Mouse (Mus musculus) neural tube, embryonic 14.5 days (tissue): ENCODE measurements around the gene Nedd1. TPM values are rescaled to one million over a fixed set of nuclear protein-coding genes. Genes with fewer than 3 reads are reported as not detected.

ENCODE experiments used
- ATAC-seq: fragments of 200-750 bp; cut with Nextera tagmentation; 2 replicates; pipeline ENCODE4 v1.8.0; 2017; ENCODE audit warnings: low read depth, mild to moderate bottlenecking, moderate TSS enrichment, moderate library complexity
- H3K27ac ChIP-seq: fragments of 300-500 bp; sonication (generic); 2 replicates; pipeline ENCODE4 v1.5.1; 2014; ENCODE audit warnings: low read depth, mild to moderate bottlenecking, control low read depth, low read length, moderate library complexity, mixed read lengths
- H3K27me3 ChIP-seq: fragments of 300-500 bp; sonication (generic); 2 replicates; pipeline ENCODE4 v1.6.1; 2014; ENCODE audit warnings: low read length; ENCODE audit not compliant: control insufficient read depth, insufficient read depth
- H3K36me3 ChIP-seq: fragments of 300-500 bp; sonication (generic); 2 replicates; pipeline ENCODE4 v1.6.1; 2014; ENCODE audit warnings: low read length, mixed read lengths; ENCODE audit not compliant: control insufficient read depth, insufficient read depth
- H3K4me1 ChIP-seq: fragments of 300-500 bp; sonication (generic); 2 replicates; pipeline ENCODE4 v1.6.1; 2014; ENCODE audit warnings: low read length; ENCODE audit not compliant: control insufficient read depth, insufficient read depth
- H3K4me2 ChIP-seq: fragments of 300-500 bp; sonication (generic); 2 replicates; pipeline ENCODE4 v1.6.1; 2014; ENCODE audit warnings: mild to moderate bottlenecking, low read depth, low read length, control low read depth
- H3K4me3 ChIP-seq: fragments of 300-500 bp; sonication (generic); 2 replicates; pipeline ENCODE4 v1.5.1; 2014; ENCODE audit warnings: low read depth, low read length, control low read depth, mixed read lengths
- H3K9ac ChIP-seq: fragments of 300-500 bp; sonication (generic); replicated peaks from 2 replicates; pipeline ENCODE4 v1.6.1; 2014; ENCODE audit warnings: low read depth, mild to moderate bottlenecking, control low read depth, low read length, mixed read lengths
- H3K9me3 ChIP-seq: fragments of 300-500 bp; sonication (generic); 2 replicates; pipeline ENCODE4 v1.6.1; 2016; ENCODE audit warnings: low read length; ENCODE audit not compliant: control insufficient read depth
- WGBS: fragments of 180-500 bp; shearing (Covaris S2); extraction: QIAGEN DNeasy Blood & Tissue Kit; methylation state at CpG from one replicate; pipeline ENCODE4 v1.1.7; 2014; 5-methylcytosine and 5-hydroxymethylcytosine counted together
- polyA plus RNA-seq: library from polyadenylated mRNA; unstranded; fragments of >200 nt; fragmentation: Nextera tagmentation; extraction: Ambion mirVana; gene quantifications from 2 replicates; pipeline ENCODE4 v1.2.1, GENCODE M21; 2014

Gene Nedd1
- 14.6 and 16.8 TPM in 2 replicates for polyA plus RNA-seq

- peak; percentile 98 for ATAC-seq
- WGBS: 0% methylated on average over 51 of the region's 57 CpGs
- no peaks in the 10 kb centered on the region for H3K9me3 ChIP-seq
- H3K36me3 ChIP-seq: no peaks in the 10 kb centered on the region
- H3K4me2 ChIP-seq: peak within 1 kb of the TSS; percentile 58
- peak within 1 kb of the TSS; percentile 85 for H3K4me3 ChIP-seq
- H3K4me1 ChIP-seq: no peaks in the 10 kb centered on the region
- peak within 1 kb of the TSS; percentile 74 for H3K27ac ChIP-seq
- no peaks in the 10 kb centered on the region for H3K27me3 ChIP-seq
- H3K9ac ChIP-seq: peak within 1 kb of the TSS; percentile 69
Observed at GRCm38 (mm10) chr10:92721771-92722619, at the start of gene Nedd1. Gene Nedd1 (minus strand): TSS chr10:92722420.

GRCm38 (mm10) chr10:92754359-92754758 is 32.1 kb upstream of the Nedd1 start:
- no peak overlapping the region for H3K4me2 ChIP-seq
- no peak overlapping the region for H3K27ac ChIP-seq
- H3K4me3 ChIP-seq: no peak overlapping the region
- peaks cover 2% of the 10 kb centered on the region; the same call in 1 of the 2 replicates for H3K4me1 ChIP-seq
- ATAC-seq: peak; percentile 58
- WGBS: 61% methylated on average over 5 of the region's 5 CpGs
- 0 out of 2 replicates have a peak, but pooled peaks cover 1% of the 10 kb centered on the region for H3K9me3 ChIP-seq
- no peaks in the 10 kb centered on the region for H3K36me3 ChIP-seq
- H3K27me3 ChIP-seq: no peaks in the 10 kb centered on the region
- no peak overlapping the region for H3K9ac ChIP-seq

GRCm38 (mm10) chr10:92730339-92730738 is 8.1 kb upstream of the Nedd1 start:
- H3K9me3 ChIP-seq: no peaks in the 10 kb centered on the region
- no peaks in the 10 kb centered on the region for H3K36me3 ChIP-seq
- H3K27ac ChIP-seq: no peak overlapping the region
- no peak overlapping the region for H3K9ac ChIP-seq
- H3K4me1 ChIP-seq: no peaks in the 10 kb centered on the region
- no peak overlapping the region for H3K4me3 ChIP-seq
- H3K4me2 ChIP-seq: no peak overlapping the region
- no peak for ATAC-seq
- WGBS: 90% methylated on average over 3 of the region's 3 CpGs
- H3K27me3 ChIP-seq: no peaks in the 10 kb centered on the region

- no peak for ATAC-seq
- Histone ChIP-seq H3K27ac (no peak overlapping the region), H3K4me2 (no peak overlapping the region), H3K4me1 (no peaks in the 10 kb centered on the region), H3K9me3 (no peaks in the 10 kb centered on the region), H3K4me3 (no peak overlapping the region), H3K27me3 (no peaks in the 10 kb centered on the region), H3K36me3 (no peaks in the 10 kb centered on the region), H3K9ac (no peak overlapping the region)
- 84% methylated on average over 3 of the region's 3 CpGs for WGBS
Observed at GRCm38 (mm10) chr10:92728723-92729122, 6.5 kb upstream of the Nedd1 start.

- peak overlapping the region; percentile 58 for H3K4me2 ChIP-seq
- H3K36me3 ChIP-seq: no peaks in the 10 kb centered on the region
- 37% methylated on average over 5 of the region's 5 CpGs for WGBS
- H3K4me3 ChIP-seq: peak overlapping the region; percentile 85
- peak overlapping the region; percentile 69 for H3K9ac ChIP-seq
- no peaks in the 10 kb centered on the region for H3K4me1 ChIP-seq
- no peaks in the 10 kb centered on the region for H3K27me3 ChIP-seq
- peak overlapping the region; percentile 74 for H3K27ac ChIP-seq
- no peaks in the 10 kb centered on the region for H3K9me3 ChIP-seq
- ATAC-seq: peak; percentile 64
Observed at GRCm38 (mm10) chr10:92722620-92722988, 384 bp upstream of the Nedd1 start.

GRCm38 (mm10) chr10:92699032-92699431 is 23.2 kb downstream of the Nedd1 start:
- Histone ChIP-seq H3K4me1 (no peaks in the 10 kb centered on the region), H3K9me3 (no peaks in the 10 kb centered on the region), H3K27me3 (no peaks in the 10 kb centered on the region), H3K9ac (no peak overlapping the region), H3K27ac (no peak overlapping the region), H3K36me3 (no peaks in the 10 kb centered on the region), H3K4me2 (no peak overlapping the region), H3K4me3 (no peak overlapping the region)
- no peak for ATAC-seq
- WGBS: 73% methylated on average over 6 of the region's 6 CpGs

GRCm38 (mm10) chr10:92675056-92675455 is 47.2 kb downstream of the Nedd1 start:
- 96% methylated on average over 4 of the region's 4 CpGs for WGBS
- no peak for ATAC-seq

GRCm38 (mm10) chr10:92671906-92672305 is 50.3 kb downstream of the Nedd1 start:
- H3K4me2 ChIP-seq: no peak overlapping the region
- no peak for ATAC-seq
- no peaks in the 10 kb centered on the region for H3K4me1 ChIP-seq
- H3K27ac ChIP-seq: no peak overlapping the region
- no peaks in the 10 kb centered on the region for H3K27me3 ChIP-seq
- no peaks in the 10 kb centered on the region for H3K36me3 ChIP-seq
- 96% methylated on average over 4 of the region's 4 CpGs for WGBS
- H3K9me3 ChIP-seq: no peaks in the 10 kb centered on the region
- H3K9ac ChIP-seq: no peak overlapping the region
- H3K4me3 ChIP-seq: no peak overlapping the region

More at GRCm38 (mm10) chr10:92675056-92675455, 47.2 kb downstream of the Nedd1 start:
- H3K27me3 ChIP-seq: no peaks in the 10 kb centered on the region
- no peaks in the 10 kb centered on the region for H3K4me1 ChIP-seq
- H3K36me3 ChIP-seq: no peaks in the 10 kb centered on the region
- no peaks in the 10 kb centered on the region; the same call in 1 of the 2 replicates for H3K9me3 ChIP-seq
- H3K4me2 ChIP-seq: no peak overlapping the region
- H3K9ac ChIP-seq: no peak overlapping the region
- no peak overlapping the region for H3K27ac ChIP-seq
- no peak overlapping the region for H3K4me3 ChIP-seq

GRCm38 (mm10) chr10:92665287-92665686 is 56.9 kb downstream of the Nedd1 start:
- no peaks in the 10 kb centered on the region for H3K36me3 ChIP-seq
- H3K9me3 ChIP-seq: no peaks in the 10 kb centered on the region
- ATAC-seq: no peak
- H3K9ac ChIP-seq: no peak overlapping the region
- no peak overlapping the region for H3K27ac ChIP-seq
- H3K27me3 ChIP-seq: no peaks in the 10 kb centered on the region
- no peak overlapping the region for H3K4me2 ChIP-seq
- H3K4me3 ChIP-seq: no peak overlapping the region
- 87% methylated on average over 5 of the region's 5 CpGs for WGBS
- no peaks in the 10 kb centered on the region for H3K4me1 ChIP-seq
